Mouse (Mus musculus) retina, adult 2 months (tissue): Measurements from ENCODE around the gene Mpp2.

Experiments
- DNase-seq: peaks from one replicate; pipeline ENCODE4 v3.0.0-alpha.2; 2012; ENCODE audit warnings: low read depth, low spot score

Gene Mpp2

DNA sequence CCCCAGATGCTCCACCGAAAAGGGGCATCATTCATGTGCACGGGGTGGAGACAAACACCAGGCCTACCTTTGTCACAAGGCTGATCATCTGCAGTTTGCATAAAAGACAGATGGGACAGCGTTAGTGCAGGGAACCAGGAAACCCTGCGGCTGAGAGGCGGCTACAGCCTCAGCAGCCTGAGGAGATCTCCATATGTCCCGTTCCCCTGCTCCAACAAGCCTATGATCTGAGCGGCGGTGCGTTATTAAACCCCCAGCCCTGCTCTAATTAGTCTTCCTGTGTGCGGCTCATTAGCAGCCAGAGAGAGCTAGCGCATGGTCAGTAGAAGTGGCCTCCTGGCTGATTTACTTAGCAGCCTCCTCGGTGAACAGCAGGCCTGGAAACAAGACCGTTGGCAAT is 78.2 kb downstream of the Mpp2 start:
- DNase-seq = no peak

DNA sequence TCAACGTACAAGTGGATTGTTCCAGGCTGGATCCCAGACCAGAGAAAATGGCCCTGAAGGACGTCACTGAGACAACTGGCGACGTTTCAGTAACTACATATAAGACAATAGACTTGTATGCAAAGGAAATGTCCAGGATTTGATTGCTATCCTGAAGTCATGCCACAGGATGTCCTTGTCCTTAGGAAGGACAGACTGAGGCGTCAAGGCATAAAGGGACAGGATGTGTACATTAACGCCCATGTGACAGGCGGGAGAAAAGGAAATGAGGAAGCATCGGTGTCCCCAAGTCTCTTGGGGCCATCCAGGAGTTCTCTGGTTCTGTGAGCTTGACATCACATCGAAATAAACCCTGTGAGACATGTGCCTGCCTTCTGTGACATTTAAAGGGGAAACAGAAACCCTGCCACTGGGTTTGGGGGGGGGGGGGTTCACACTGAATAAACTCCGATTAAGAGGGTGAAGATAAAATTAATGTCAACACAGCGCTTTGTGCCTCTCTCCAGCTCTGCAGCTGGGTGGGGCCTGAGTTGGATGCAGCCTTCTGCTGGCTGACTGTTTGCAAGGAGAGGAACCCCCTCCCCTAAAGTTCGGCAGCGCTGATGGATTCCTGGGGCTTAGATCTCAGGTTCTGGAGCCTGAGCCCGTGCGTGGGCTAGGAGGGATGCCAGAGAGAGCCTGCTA is 79.2 kb downstream of the Mpp2 start:
- DNase-seq = no peak

DNA sequence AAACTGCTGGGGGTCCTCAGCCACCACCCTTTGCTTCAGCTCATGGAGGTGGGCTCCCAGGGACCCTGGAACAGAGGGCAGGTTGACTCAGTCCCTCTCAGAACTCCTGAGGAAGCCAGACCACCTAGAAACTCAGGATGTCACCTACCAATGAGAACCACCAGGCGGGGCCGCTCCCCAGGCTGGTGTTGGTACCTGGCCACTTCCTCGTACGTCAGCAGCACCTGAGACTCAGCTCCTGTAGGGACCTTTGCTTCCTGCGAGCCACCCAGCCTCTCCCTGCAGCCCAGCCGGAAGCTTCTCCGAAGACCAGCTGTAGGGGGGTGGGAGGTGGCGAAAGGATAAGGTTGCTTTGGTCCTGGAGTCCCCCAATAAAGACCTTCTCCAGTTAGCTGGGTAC is 79.9 kb downstream of the Mpp2 start:
- no peak for DNase-seq
